Mouse (Mus musculus): ENCODE results near the gene Mavs. TPM values are rescaled to one million over a fixed set of nuclear protein-coding genes. Genes with fewer than 3 reads are reported as not detected.

Gene Mavs
- polyA plus RNA-seq, 1 experiment from 2014 or later: 14.7 TPM

GRCm38 (mm10) chr2:131275493-131275892 lies 41.6 kb downstream of the Mavs start:
- no peaks in the 10 kb centered on the region for H3K4me1 ChIP-seq (replicated peaks; ENCODE audit: control insufficient read depth, insufficient read depth)
- H3K9ac ChIP-seq (ENCODE audit: low read length): no peak overlapping the region
- H3K27ac ChIP-seq (replicated peaks): no peak overlapping the region
- no peak overlapping the region for H3K4me3 ChIP-seq (ENCODE audit: low read depth, low read length)
- no peaks in the 10 kb centered on the region for H3K27me3 ChIP-seq (ENCODE audit: control insufficient read depth, insufficient read depth, low read length)
- ATAC-seq (ENCODE audit: low FRiP score, low TSS enrichment) (no peak), DNase-seq (ENCODE audit: low spot score) (no peak)
- H3K4me2 ChIP-seq (replicated peaks; ENCODE audit: low read depth): no peak overlapping the region
- H3K36me3 ChIP-seq (ENCODE audit: control insufficient read depth, insufficient read depth, low read length): 0 out of 2 replicates have a peak, but pooled peaks cover 5% of the 10 kb centered on the region
- TF ChIP-seq EP300 (optimal IDR thresholded peaks at IDR 0.05) (no peak), CTCF (IDR thresholded peaks at IDR 0.05; ENCODE audit: low read depth) (no peak)
- no peaks in the 10 kb centered on the region for H3K9me3 ChIP-seq (ENCODE audit: control insufficient read depth, low read length)
- 95% methylated on average over 3 of the region's 3 CpGs for WGBS

- Histone ChIP-seq H3K9ac (ENCODE audit: low read length) (no peak overlapping the region), H3K9me3 (ENCODE audit: control insufficient read depth, low read length) (no peaks in the 10 kb centered on the region), H3K27ac (replicated peaks) (no peak overlapping the region), H3K36me3 (ENCODE audit: control insufficient read depth, insufficient read depth, low read length) (peaks cover 11% of the 10 kb centered on the region; the same call in 1 of the 2 replicates), H3K4me2 (replicated peaks; ENCODE audit: low read depth) (no peak overlapping the region), H3K27me3 (ENCODE audit: control insufficient read depth, insufficient read depth, low read length) (no peaks in the 10 kb centered on the region), H3K4me3 (ENCODE audit: low read depth, low read length) (no peak overlapping the region), H3K4me1 (replicated peaks; ENCODE audit: control insufficient read depth, insufficient read depth) (no peaks in the 10 kb centered on the region)
- ATAC-seq (ENCODE audit: low FRiP score, low TSS enrichment) (no peak), DNase-seq (ENCODE audit: low spot score) (no peak)
- TF ChIP-seq EP300 (optimal IDR thresholded peaks at IDR 0.05) (no peak), CTCF (IDR thresholded peaks at IDR 0.05; ENCODE audit: low read depth) (no peak)
- WGBS: 91% methylated on average over 5 of the region's 5 CpGs
These were observed 42.9 kb downstream of the Mavs start for GRCm38 (mm10) chr2:131276722-131277121.

DNA sequence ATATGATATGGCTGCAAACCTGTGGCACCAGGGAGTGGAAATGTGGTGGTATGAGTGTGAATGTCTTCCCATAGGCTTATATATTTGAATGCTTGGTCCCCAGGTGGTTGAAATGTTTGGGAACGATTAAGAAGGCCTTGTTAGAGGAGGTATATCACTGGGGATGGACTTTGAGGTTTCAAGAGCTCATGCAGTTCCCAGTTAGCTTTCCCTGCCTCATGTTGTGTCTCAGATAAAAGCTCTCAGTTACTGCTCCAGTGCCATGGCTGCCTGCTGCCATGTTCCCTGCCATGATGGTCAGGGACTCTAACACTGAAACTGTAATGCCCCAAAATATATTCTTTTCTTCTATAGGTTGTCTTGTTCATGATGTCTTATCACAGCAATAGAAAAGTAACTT lies 47.7 kb downstream of the Mavs start:
- H3K4me3 ChIP-seq (ENCODE audit: low read depth, low read length): no peak overlapping the region
- TF ChIP-seq CTCF (IDR thresholded peaks at IDR 0.05; ENCODE audit: low read depth) (no peak), EP300 (optimal IDR thresholded peaks at IDR 0.05) (no peak)
- DNase-seq (ENCODE audit: low spot score) (no peak), ATAC-seq (ENCODE audit: low FRiP score, low TSS enrichment) (no peak)
- 100% methylated on average over 1 of the region's 1 CpGs for WGBS
- no peak overlapping the region for H3K4me2 ChIP-seq (replicated peaks; ENCODE audit: low read depth)
- no peaks in the 10 kb centered on the region for H3K4me1 ChIP-seq (replicated peaks; ENCODE audit: control insufficient read depth, insufficient read depth)
- no peak overlapping the region for H3K9ac ChIP-seq (ENCODE audit: low read length)
- H3K27me3 ChIP-seq (ENCODE audit: control insufficient read depth, insufficient read depth, low read length): no peaks in the 10 kb centered on the region
- peaks cover 9% of the 10 kb centered on the region; the same call in 1 of the 2 replicates for H3K36me3 ChIP-seq (ENCODE audit: control insufficient read depth, insufficient read depth, low read length)
- no peak overlapping the region for H3K27ac ChIP-seq (replicated peaks)
- H3K9me3 ChIP-seq (ENCODE audit: control insufficient read depth, low read length): no peaks in the 10 kb centered on the region

GRCm38 (mm10) chr2:131286276-131286675 lies 52.4 kb downstream of the Mavs start:
- Histone ChIP-seq H3K9ac (ENCODE audit: low read length) (no peak overlapping the region), H3K4me3 (ENCODE audit: low read depth, low read length) (no peak overlapping the region), H3K4me2 (replicated peaks; ENCODE audit: low read depth) (no peak overlapping the region), H3K27ac (replicated peaks) (no peak overlapping the region), H3K36me3 (ENCODE audit: control insufficient read depth, insufficient read depth, low read length) (peaks cover 6% of the 10 kb centered on the region), H3K27me3 (ENCODE audit: control insufficient read depth, insufficient read depth, low read length) (no peaks in the 10 kb centered on the region), H3K4me1 (replicated peaks; ENCODE audit: control insufficient read depth, insufficient read depth) (no peaks in the 10 kb centered on the region), H3K9me3 (ENCODE audit: control insufficient read depth, low read length) (no peaks in the 10 kb centered on the region)
- ATAC-seq (ENCODE audit: low FRiP score, low TSS enrichment) (no peak), DNase-seq (ENCODE audit: low spot score) (no peak)
- WGBS: 86% methylated on average over 1 of the region's 1 CpGs
- TF ChIP-seq CTCF (IDR thresholded peaks at IDR 0.05; ENCODE audit: low read depth) (peak; percentile 53), EP300 (optimal IDR thresholded peaks at IDR 0.05) (no peak)

- no peak overlapping the region for H3K4me3 ChIP-seq (ENCODE audit: low read depth, low read length)
- H3K9ac ChIP-seq (ENCODE audit: low read length): no peak overlapping the region
- no peak for TF ChIP-seq CTCF (IDR thresholded peaks at IDR 0.05; ENCODE audit: low read depth)
- no peak for TF ChIP-seq EP300 (optimal IDR thresholded peaks at IDR 0.05)
- peaks cover 26% of the 10 kb centered on the region for H3K36me3 ChIP-seq (ENCODE audit: control insufficient read depth, insufficient read depth, low read length)
- H3K4me2 ChIP-seq (replicated peaks; ENCODE audit: low read depth): no peak overlapping the region
- no peaks in the 10 kb centered on the region for H3K27me3 ChIP-seq (ENCODE audit: control insufficient read depth, insufficient read depth, low read length)
- no peaks in the 10 kb centered on the region for H3K4me1 ChIP-seq (replicated peaks; ENCODE audit: control insufficient read depth, insufficient read depth)
- no peak overlapping the region for H3K27ac ChIP-seq (replicated peaks)
- no peak for DNase-seq (ENCODE audit: low spot score)
- no peak for ATAC-seq (ENCODE audit: low FRiP score, low TSS enrichment)
- no peaks in the 10 kb centered on the region for H3K9me3 ChIP-seq (ENCODE audit: control insufficient read depth, low read length)
These were observed 56.8 kb downstream of the Mavs start for GRCm38 (mm10) chr2:131290669-131291068.

GRCm38 (mm10) chr2:131296746-131297261 lies 62.9 kb downstream of the Mavs start:
- ATAC-seq (ENCODE audit: low FRiP score, low TSS enrichment) (no peak), DNase-seq (ENCODE audit: low spot score) (no peak)
- H3K9ac ChIP-seq (ENCODE audit: low read length): no peak overlapping the region
- no peak overlapping the region for H3K27ac ChIP-seq (replicated peaks)
- no peaks in the 10 kb centered on the region for H3K9me3 ChIP-seq (ENCODE audit: control insufficient read depth, low read length)
- no peak overlapping the region for H3K4me3 ChIP-seq (ENCODE audit: low read depth, low read length)
- TF ChIP-seq CTCF (IDR thresholded peaks at IDR 0.05; ENCODE audit: low read depth): no peak
- no peak for TF ChIP-seq EP300 (optimal IDR thresholded peaks at IDR 0.05)
- H3K36me3 ChIP-seq (ENCODE audit: control insufficient read depth, insufficient read depth, low read length): peaks cover 35% of the 10 kb centered on the region
- H3K4me1 ChIP-seq (replicated peaks; ENCODE audit: control insufficient read depth, insufficient read depth): no peaks in the 10 kb centered on the region
- WGBS: 85% methylated on average over 2 of the region's 2 CpGs
- no peak overlapping the region for H3K4me2 ChIP-seq (replicated peaks; ENCODE audit: low read depth)
- H3K27me3 ChIP-seq (ENCODE audit: control insufficient read depth, insufficient read depth, low read length): no peaks in the 10 kb centered on the region

Small RNAs within 50 kb of the gene (microRNA-seq; reads per million reads assigned to microRNA genes)
- 34.1 reads per million, percentile 31 among the genes with 10 or more reads in this experiment for gene Mir103-2

Other genes with a start within 250 kb of the Mavs start
- gene Gfra4, start 191.0 kb upstream of the Mavs start, polyA plus RNA-seq (2015; fragmentation: Nextera tagmentation; extraction: Ambion mirVana): 10.1 and 10.3 TPM in 2 replicates
- gene Adam33, start 170.2 kb upstream of the Mavs start, polyA plus RNA-seq (2015; fragmentation: Nextera tagmentation; extraction: Ambion mirVana): 8.2 and 8.7 TPM in 2 replicates
- gene Siglec1, start 147.3 kb upstream of the Mavs start, polyA plus RNA-seq (2015; fragmentation: Nextera tagmentation; extraction: Ambion mirVana): 0.34 and 0.38 TPM in 2 replicates
- 4.2 TPM in 2 replicates for gene Hspa12b, start 106.8 kb upstream of the Mavs start, polyA plus RNA-seq (2015; fragmentation: Nextera tagmentation; extraction: Ambion mirVana)
- gene Gm11037, start 100.6 kb upstream of the Mavs start, polyA plus RNA-seq (2015; fragmentation: Nextera tagmentation; extraction: Ambion mirVana): not detected in 2 replicates
- 42.6 and 43.6 TPM in 2 replicates for gene 1700037H04Rik, start 74.0 kb upstream of the Mavs start, polyA plus RNA-seq (2015; fragmentation: Nextera tagmentation; extraction: Ambion mirVana)
- 12.2 and 13.9 TPM in 2 replicates for gene Cenpb, start 54.0 kb upstream of the Mavs start, polyA plus RNA-seq (2015; fragmentation: Nextera tagmentation; extraction: Ambion mirVana)
- gene Cdc25b, start 47.1 kb upstream of the Mavs start, polyA plus RNA-seq (2015; fragmentation: Nextera tagmentation; extraction: Ambion mirVana): 38.7 and 39.5 TPM in 2 replicates
- gene Spef1, start 46.8 kb upstream of the Mavs start, polyA plus RNA-seq (2015; fragmentation: Nextera tagmentation; extraction: Ambion mirVana): 2.5 and 2.9 TPM in 2 replicates
- gene Ap5s1, start 27.0 kb upstream of the Mavs start, polyA plus RNA-seq (2015; fragmentation: Nextera tagmentation; extraction: Ambion mirVana): 22.0 and 24.6 TPM in 2 replicates
- 28.3 and 32.4 TPM in 2 replicates for gene Pank2, start 28.4 kb downstream of the Mavs start, polyA plus RNA-seq (2015; fragmentation: Nextera tagmentation; extraction: Ambion mirVana)
- 1.2 and 1.3 TPM in 2 replicates for gene Rnf24, start 118.8 kb downstream of the Mavs start, polyA plus RNA-seq (2015; fragmentation: Nextera tagmentation; extraction: Ambion mirVana)